Mouse (Mus musculus) adrenal gland (tissue): ENCODE data around the gene Kcnk3.

Experiments used
- intact Hi-C: fragments of 180-260 bp; cut with DNase I; formaldehyde crosslinking; loops from one replicate; pipeline ENCODE4 v1.15.1; 2025

Kcnk3 gene

GRCm38 (mm10) chr5:30611091-30611490 lies 23.1 kb downstream of the Kcnk3 start:
- intact Hi-C loops = no loop called here

- intact Hi-C loops = no loop called here
These were observed 23.7 kb downstream of the Kcnk3 start for GRCm38 (mm10) chr5:30611689-30612088.

- intact Hi-C loops = no loop called here
These were observed 24.6 kb downstream of the Kcnk3 start for GRCm38 (mm10) chr5:30612575-30612974.

- intact Hi-C loops = no loop called here
These were observed 25.3 kb downstream of the Kcnk3 start for GRCm38 (mm10) chr5:30613242-30613641.

GRCm38 (mm10) chr5:30614221-30614620 lies 26.3 kb downstream of the Kcnk3 start:
- intact Hi-C loops = loop anchor here (2.0 kb wide), 1 partner anchor 21 kb away; no protein-coding TSS in a partner anchor

- intact Hi-C loops = loop anchor here (2.0 kb wide), 1 partner anchor 23 kb away; no protein-coding TSS in a partner anchor
These were observed 27.4 kb downstream of the Kcnk3 start for GRCm38 (mm10) chr5:30615416-30615815.

- intact Hi-C loops = loop anchor here (2.0 kb wide), 1 partner anchor 23 kb away; no protein-coding TSS in a partner anchor
These were observed 27.8 kb downstream of the Kcnk3 start for GRCm38 (mm10) chr5:30615819-30616218.

- intact Hi-C loops = no loop called here
These were observed 28.7 kb downstream of the Kcnk3 start for GRCm38 (mm10) chr5:30616644-30617043.

GRCm38 (mm10) chr5:30617357-30617756 lies 29.4 kb downstream of the Kcnk3 start:
- intact Hi-C loops = no loop called here

GRCm38 (mm10) chr5:30617851-30618250 lies 29.9 kb downstream of the Kcnk3 start:
- intact Hi-C loops = no loop called here

GRCm38 (mm10) chr5:30618376-30619003 lies 30.5 kb downstream of the Kcnk3 start:
- intact Hi-C loops = no loop called here

- intact Hi-C loops = no loop called here
These were observed 31.2 kb downstream of the Kcnk3 start for GRCm38 (mm10) chr5:30619211-30619610.

- intact Hi-C loops = no loop called here
These were observed 32.6 kb downstream of the Kcnk3 start for GRCm38 (mm10) chr5:30620567-30620966.

- intact Hi-C loops = no loop called here
These were observed 33.3 kb downstream of the Kcnk3 start for GRCm38 (mm10) chr5:30621211-30621790.

- intact Hi-C loops = no loop called here
These were observed 33.8 kb downstream of the Kcnk3 start for GRCm38 (mm10) chr5:30621844-30622176.

- intact Hi-C loops = no loop called here
These were observed 34.3 kb downstream of the Kcnk3 start for GRCm38 (mm10) chr5:30622177-30622840.

GRCm38 (mm10) chr5:30622841-30623185 lies 34.8 kb downstream of the Kcnk3 start:
- intact Hi-C loops = no loop called here

- intact Hi-C loops = no loop called here
These were observed 35.4 kb downstream of the Kcnk3 start for GRCm38 (mm10) chr5:30623380-30623779.

GRCm38 (mm10) chr5:30624311-30624710 lies 36.3 kb downstream of the Kcnk3 start:
- intact Hi-C loops = no loop called here

- intact Hi-C loops = no loop called here
These were observed 36.9 kb downstream of the Kcnk3 start for GRCm38 (mm10) chr5:30624908-30625307.

GRCm38 (mm10) chr5:30625379-30625778 lies 37.4 kb downstream of the Kcnk3 start:
- intact Hi-C loops = no loop called here

GRCm38 (mm10) chr5:30626331-30627105 lies 38.5 kb downstream of the Kcnk3 start:
- intact Hi-C loops = no loop called here
